Mouse (Mus musculus) thymus, postnatal 25 days (tissue): Measurements from ENCODE around the gene Erg.

Experiments
- DNase-seq: peaks from one replicate; pipeline ENCODE4 v3.0.0; 2022

Erg gene

GRCm38 (mm10) chr16:95584751-95585528 lies 1.5 kb downstream of the Erg start:
- peak; percentile 11 for DNase-seq

GRCm38 (mm10) chr16:95579289-95579688 lies 7.1 kb downstream of the Erg start:
- no peak for DNase-seq

- DNase-seq = no peak
These were observed 13.2 kb downstream of the Erg start for GRCm38 (mm10) chr16:95573163-95573562.

- peak; percentile 67 for DNase-seq
These were observed 15.8 kb downstream of the Erg start for GRCm38 (mm10) chr16:95570616-95571015.

GRCm38 (mm10) chr16:95556834-95557233 lies 29.6 kb downstream of the Erg start:
- DNase-seq = no peak

GRCm38 (mm10) chr16:95553136-95553535 lies 33.3 kb downstream of the Erg start:
- no peak for DNase-seq

GRCm38 (mm10) chr16:95552495-95552894 lies 33.9 kb downstream of the Erg start:
- no peak for DNase-seq

- no peak for DNase-seq
These were observed 35.9 kb downstream of the Erg start for GRCm38 (mm10) chr16:95550496-95550895.

- no peak for DNase-seq
These were observed 41.6 kb downstream of the Erg start for GRCm38 (mm10) chr16:95544753-95545152.

GRCm38 (mm10) chr16:95543471-95543870 lies 42.9 kb downstream of the Erg start:
- DNase-seq = no peak

- no peak for DNase-seq
These were observed 51.2 kb downstream of the Erg start for GRCm38 (mm10) chr16:95535151-95535550.

GRCm38 (mm10) chr16:95532387-95533077 lies 53.9 kb downstream of the Erg start:
- no peak for DNase-seq

- no peak for DNase-seq
These were observed 58.8 kb downstream of the Erg start for GRCm38 (mm10) chr16:95527561-95527960.

GRCm38 (mm10) chr16:95519520-95519919 lies 66.9 kb downstream of the Erg start:
- no peak for DNase-seq

GRCm38 (mm10) chr16:95506051-95506450 lies 80.3 kb downstream of the Erg start:
- no peak for DNase-seq

GRCm38 (mm10) chr16:95496582-95497300 lies 89.7 kb downstream of the Erg start:
- DNase-seq = no peak

GRCm38 (mm10) chr16:95494108-95494507 lies 92.3 kb downstream of the Erg start:
- no peak for DNase-seq

- no peak for DNase-seq
These were observed 93.1 kb downstream of the Erg start for GRCm38 (mm10) chr16:95493336-95493735.

GRCm38 (mm10) chr16:95492146-95492545 lies 94.2 kb downstream of the Erg start:
- DNase-seq = no peak

- DNase-seq = no peak
These were observed 96.0 kb downstream of the Erg start for GRCm38 (mm10) chr16:95490386-95490785.

- no peak for DNase-seq
These were observed 98.6 kb downstream of the Erg start for GRCm38 (mm10) chr16:95487606-95488351.

GRCm38 (mm10) chr16:95481176-95481575 lies 105.2 kb downstream of the Erg start:
- DNase-seq = no peak

GRCm38 (mm10) chr16:95478558-95478957 lies 107.8 kb downstream of the Erg start:
- no peak for DNase-seq
